Mouse (Mus musculus): ENCODE results near the gene Nr2c2ap. TPM values are rescaled to one million over a fixed set of nuclear protein-coding genes. Genes with fewer than 3 reads are reported as not detected.

Gene Nr2c2ap
- polyA plus RNA-seq, 1 experiment from 2014 or later, result 26.2 TPM

- H3K9ac ChIP-seq (ENCODE audit: low read length), result no peak overlapping the region
- H3K4me3 ChIP-seq (ENCODE audit: control insufficient read depth in 1 of 2, insufficient read depth in 1 of 2, low read depth in 1 of 2, low read length in 2 of 2), result no peak overlapping the region
- peaks cover 82% of the 10 kb centered on the region for H3K27me3 ChIP-seq (ENCODE audit: control insufficient read depth, insufficient read depth, low read length)
- no peaks in the 10 kb centered on the region for H3K36me3 ChIP-seq (ENCODE audit: control insufficient read depth, insufficient read depth, low read length)
- no peaks in the 10 kb centered on the region for H3K4me1 ChIP-seq (ENCODE audit: control insufficient read depth in 2 of 2, insufficient read depth in 2 of 2, low read length in 2 of 2)
- no peak for ATAC-seq (ENCODE audit: insufficient number of reproducible peaks, insufficient read depth, low FRiP score, low read depth)
- no peak overlapping the region for H3K27ac ChIP-seq (replicated peaks in 1 of 2; ENCODE audit: control insufficient read depth in 1 of 2, insufficient read depth in 1 of 2, low read depth in 2 of 2, low read length in 2 of 2)
- 76% methylated on average over 2 of the region's 2 CpGs for WGBS
- H3K4me2 ChIP-seq (ENCODE audit: low read length), result no peak overlapping the region
- H3K9me3 ChIP-seq (ENCODE audit: control insufficient read depth, low read length), result no peaks in the 10 kb centered on the region
Measured at GRCm38 (mm10) chr8:70110451-70110850, 20.7 kb upstream of the Nr2c2ap start.

GRCm38 (mm10) chr8:70111192-70111795 is 19.8 kb upstream of the Nr2c2ap start:
- no peaks in the 10 kb centered on the region for H3K36me3 ChIP-seq (ENCODE audit: control insufficient read depth, insufficient read depth, low read length)
- H3K27ac ChIP-seq (replicated peaks in 1 of 2; ENCODE audit: control insufficient read depth in 1 of 2, insufficient read depth in 1 of 2, low read depth in 2 of 2, low read length in 2 of 2), result no peak overlapping the region
- peaks cover 91% of the 10 kb centered on the region for H3K27me3 ChIP-seq (ENCODE audit: control insufficient read depth, insufficient read depth, low read length)
- no peak for ATAC-seq (ENCODE audit: insufficient number of reproducible peaks, insufficient read depth, low FRiP score, low read depth)
- no peaks in the 10 kb centered on the region for H3K4me1 ChIP-seq (ENCODE audit: control insufficient read depth in 2 of 2, insufficient read depth in 2 of 2, low read length in 2 of 2)
- H3K9me3 ChIP-seq (ENCODE audit: control insufficient read depth, low read length), result no peaks in the 10 kb centered on the region
- H3K4me2 ChIP-seq (ENCODE audit: low read length), result no peak overlapping the region
- WGBS, result 43% methylated on average over 23 of the region's 23 CpGs
- no peak overlapping the region for H3K9ac ChIP-seq (ENCODE audit: low read length)
- H3K4me3 ChIP-seq (ENCODE audit: control insufficient read depth in 1 of 2, insufficient read depth in 1 of 2, low read depth in 1 of 2, low read length in 2 of 2), result no peak overlapping the region

GRCm38 (mm10) chr8:70112401-70113016 is 18.6 kb upstream of the Nr2c2ap start:
- Histone ChIP-seq H3K27ac (replicated peaks in 1 of 2; ENCODE audit: control insufficient read depth in 1 of 2, insufficient read depth in 1 of 2, low read depth in 2 of 2, low read length in 2 of 2) (no peak overlapping the region), H3K4me3 (ENCODE audit: control insufficient read depth in 1 of 2, insufficient read depth in 1 of 2, low read depth in 1 of 2, low read length in 2 of 2) (no peak overlapping the region), H3K27me3 (ENCODE audit: control insufficient read depth, insufficient read depth, low read length) (peaks cover 93% of the 10 kb centered on the region), H3K4me2 (ENCODE audit: low read length) (no peak overlapping the region), H3K9ac (ENCODE audit: low read length) (no peak overlapping the region), H3K36me3 (ENCODE audit: control insufficient read depth, insufficient read depth, low read length) (no peaks in the 10 kb centered on the region), H3K9me3 (ENCODE audit: control insufficient read depth, low read length) (no peaks in the 10 kb centered on the region), H3K4me1 (ENCODE audit: control insufficient read depth in 2 of 2, insufficient read depth in 2 of 2, low read length in 2 of 2) (no peaks in the 10 kb centered on the region)
- WGBS, result 6% methylated on average over 43 of the region's 43 CpGs
- no peak for ATAC-seq (ENCODE audit: insufficient number of reproducible peaks, insufficient read depth, low FRiP score, low read depth)

- Histone ChIP-seq H3K4me1 (ENCODE audit: control insufficient read depth in 2 of 2, insufficient read depth in 2 of 2, low read length in 2 of 2) (no peaks in the 10 kb centered on the region), H3K27ac (replicated peaks in 1 of 2; ENCODE audit: control insufficient read depth in 1 of 2, insufficient read depth in 1 of 2, low read depth in 2 of 2, low read length in 2 of 2) (no peak overlapping the region), H3K36me3 (ENCODE audit: control insufficient read depth, insufficient read depth, low read length) (no peaks in the 10 kb centered on the region), H3K4me3 (ENCODE audit: control insufficient read depth in 1 of 2, insufficient read depth in 1 of 2, low read depth in 1 of 2, low read length in 2 of 2) (no peak overlapping the region), H3K9ac (ENCODE audit: low read length) (no peak overlapping the region), H3K4me2 (ENCODE audit: low read length) (no peak overlapping the region), H3K9me3 (ENCODE audit: control insufficient read depth, low read length) (no peaks in the 10 kb centered on the region), H3K27me3 (ENCODE audit: control insufficient read depth, insufficient read depth, low read length) (peaks cover 100% of the 10 kb centered on the region)
- no peak for ATAC-seq (ENCODE audit: insufficient number of reproducible peaks, insufficient read depth, low FRiP score, low read depth)
- WGBS, result 27% methylated on average over 6 of the region's 6 CpGs
Measured at GRCm38 (mm10) chr8:70114488-70114887, 16.6 kb upstream of the Nr2c2ap start.

- Histone ChIP-seq H3K27ac (replicated peaks in 1 of 2; ENCODE audit: control insufficient read depth in 1 of 2, insufficient read depth in 1 of 2, low read depth in 2 of 2, low read length in 2 of 2) (no peak overlapping the region), H3K4me1 (ENCODE audit: control insufficient read depth in 2 of 2, insufficient read depth in 2 of 2, low read length in 2 of 2) (no peaks in the 10 kb centered on the region), H3K4me2 (ENCODE audit: low read length) (no peak overlapping the region), H3K4me3 (ENCODE audit: control insufficient read depth in 1 of 2, insufficient read depth in 1 of 2, low read depth in 1 of 2, low read length in 2 of 2) (no peak overlapping the region), H3K9me3 (ENCODE audit: control insufficient read depth, low read length) (no peaks in the 10 kb centered on the region), H3K9ac (ENCODE audit: low read length) (no peak overlapping the region), H3K36me3 (ENCODE audit: control insufficient read depth, insufficient read depth, low read length) (no peaks in the 10 kb centered on the region), H3K27me3 (ENCODE audit: control insufficient read depth, insufficient read depth, low read length) (peaks cover 100% of the 10 kb centered on the region)
- ATAC-seq (ENCODE audit: insufficient number of reproducible peaks, insufficient read depth, low FRiP score, low read depth), result no peak
- WGBS, result 64% methylated on average over 13 of the region's 13 CpGs
Measured at GRCm38 (mm10) chr8:70114892-70115291, 16.2 kb upstream of the Nr2c2ap start.

GRCm38 (mm10) chr8:70117611-70118010 is 13.5 kb upstream of the Nr2c2ap start:
- Histone ChIP-seq H3K27ac (replicated peaks in 1 of 2; ENCODE audit: control insufficient read depth in 1 of 2, insufficient read depth in 1 of 2, low read depth in 2 of 2, low read length in 2 of 2) (no peak overlapping the region), H3K4me1 (ENCODE audit: control insufficient read depth in 2 of 2, insufficient read depth in 2 of 2, low read length in 2 of 2) (peaks cover 0 to 2% of the 10 kb centered on the region in 2 experiments; a peak in 1 of 4 replicates), H3K4me3 (ENCODE audit: control insufficient read depth in 1 of 2, insufficient read depth in 1 of 2, low read depth in 1 of 2, low read length in 2 of 2) (no peak overlapping the region), H3K9me3 (ENCODE audit: control insufficient read depth, low read length) (no peaks in the 10 kb centered on the region), H3K27me3 (ENCODE audit: control insufficient read depth, insufficient read depth, low read length) (peaks cover 93% of the 10 kb centered on the region), H3K36me3 (ENCODE audit: control insufficient read depth, insufficient read depth, low read length) (no peaks in the 10 kb centered on the region), H3K4me2 (ENCODE audit: low read length) (no peak overlapping the region), H3K9ac (ENCODE audit: low read length) (no peak overlapping the region)
- 5% methylated on average over 9 of the region's 9 CpGs for WGBS
- ATAC-seq (ENCODE audit: insufficient number of reproducible peaks, insufficient read depth, low FRiP score, low read depth), result no peak

- ATAC-seq (ENCODE audit: insufficient number of reproducible peaks, insufficient read depth, low FRiP score, low read depth), result no peak
- H3K4me2 ChIP-seq (ENCODE audit: low read length), result no peak overlapping the region
- H3K27ac ChIP-seq (replicated peaks in 1 of 2; ENCODE audit: control insufficient read depth in 1 of 2, insufficient read depth in 1 of 2, low read depth in 2 of 2, low read length in 2 of 2), result no peak overlapping the region
- peaks cover 81% of the 10 kb centered on the region for H3K27me3 ChIP-seq (ENCODE audit: control insufficient read depth, insufficient read depth, low read length)
- H3K9me3 ChIP-seq (ENCODE audit: control insufficient read depth, low read length), result no peaks in the 10 kb centered on the region
- H3K9ac ChIP-seq (ENCODE audit: low read length), result no peak overlapping the region
- H3K4me1 ChIP-seq (ENCODE audit: control insufficient read depth in 2 of 2, insufficient read depth in 2 of 2, low read length in 2 of 2), result peaks cover 0 to 2% of the 10 kb centered on the region in 2 experiments; a peak in 1 of 4 replicates
- H3K4me3 ChIP-seq (ENCODE audit: control insufficient read depth in 1 of 2, insufficient read depth in 1 of 2, low read depth in 1 of 2, low read length in 2 of 2), result no peak overlapping the region
- 14% methylated on average over 17 of the region's 17 CpGs for WGBS
- no peaks in the 10 kb centered on the region for H3K36me3 ChIP-seq (ENCODE audit: control insufficient read depth, insufficient read depth, low read length)
Measured at GRCm38 (mm10) chr8:70118726-70119700, 12.1 kb upstream of the Nr2c2ap start.

All from heart, embryonic 14.5 days (tissue).